Mouse (Mus musculus) liver, adult (tissue): ENCODE data around the gene Rtl8c.
"Not testable (repeated sequence)": the region's sequence is repeated elsewhere in the genome, so short reads cannot be mapped to it uniquely, and the experiment has no call there.

Experiments used
- GATA4 ChIP-seq: IDR thresholded peaks from 2 replicates; pipeline ENCODE4 v1.6.1; 2014; ENCODE audit warnings: mild to moderate bottlenecking, low read length; ENCODE audit not compliant: insufficient replicate concordance

The Rtl8c gene

GRCm38 (mm10) chrX:53607242-53608121 lies at the start of gene Rtl8c:
Gene Rtl8c (plus strand): TSS chrX:53608032.
- no peak for TF ChIP-seq GATA4

- TF ChIP-seq GATA4 = no peak
These were observed 28.5 kb upstream of the Rtl8c start for GRCm38 (mm10) chrX:53579311-53579710.

DNA sequence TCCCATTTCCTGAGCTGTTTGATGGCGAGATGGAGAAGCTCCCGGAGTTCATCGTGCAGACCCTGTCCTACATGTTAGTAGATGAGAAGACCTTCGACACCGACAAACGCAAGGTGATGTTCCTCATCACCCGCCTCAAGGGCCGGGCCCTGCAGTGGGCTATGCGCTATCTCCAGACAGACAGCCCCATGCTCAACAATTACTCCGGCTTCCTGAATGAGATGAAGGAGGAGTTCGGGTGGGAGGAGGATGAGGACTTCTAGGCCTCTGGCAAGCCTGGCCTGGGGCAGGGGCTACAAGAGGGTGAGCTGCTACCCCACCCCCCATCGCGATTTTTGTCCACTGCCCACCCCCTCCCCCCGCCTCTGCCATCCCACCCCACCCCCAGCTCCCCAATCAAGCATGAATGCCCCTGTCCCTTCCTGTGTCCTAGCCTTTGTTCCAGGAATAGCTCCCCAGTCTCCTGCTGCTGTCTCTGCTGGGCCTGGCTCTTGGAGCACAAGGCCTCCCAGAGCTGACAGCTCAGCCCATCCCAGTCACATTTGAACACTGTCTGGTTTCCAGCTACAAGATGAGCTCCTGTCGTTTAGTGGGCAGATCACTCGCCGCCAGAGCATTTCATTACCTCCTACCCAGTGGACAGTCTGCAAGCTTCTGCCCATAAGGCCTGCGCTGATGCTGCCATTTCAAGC lies 436 bp downstream of the Rtl8c start:
- no peak for TF ChIP-seq GATA4

GRCm38 (mm10) chrX:53608879-53609278 lies 1.0 kb downstream of the Rtl8c start, which contains the start of gene Gm14597:
Gene Gm14597 (minus strand): TSS chrX:53608979.
- TF ChIP-seq GATA4 = not testable (repeated sequence)

- TF ChIP-seq GATA4 = no peak
These were observed 2.7 kb downstream of the Rtl8c start for GRCm38 (mm10) chrX:53610571-53610970.

GRCm38 (mm10) chrX:53642980-53643961 lies 35.4 kb downstream of the Rtl8c start, which contains the start of gene Rtl8a:
Gene Rtl8a (minus strand): TSS chrX:53643682.
- not testable (repeated sequence) for TF ChIP-seq GATA4

DNA sequence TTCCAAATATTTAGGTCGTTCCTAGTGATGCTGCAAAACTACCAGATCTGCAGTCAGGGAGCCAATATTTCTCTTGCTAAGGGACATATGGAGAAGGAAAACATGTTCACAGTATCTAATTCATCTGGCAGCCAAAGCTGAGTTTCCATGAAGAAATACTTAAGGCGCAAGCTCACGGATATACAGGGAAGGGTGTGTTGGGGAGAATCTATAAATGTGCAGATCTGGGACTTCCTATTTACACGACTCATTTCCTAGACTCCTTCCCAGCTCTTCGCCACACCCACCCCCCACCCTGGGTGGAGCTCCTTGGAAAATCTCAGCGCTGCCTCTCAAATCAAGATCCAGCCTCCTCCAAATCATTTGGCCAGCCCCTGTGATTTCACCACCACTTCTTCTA lies 38.1 kb downstream of the Rtl8c start:
- no peak for TF ChIP-seq GATA4
